Mouse (Mus musculus): ENCODE measurements at regions not wholly inside any gene's neighbourhood (a gene's known extent, or its start where the extent isn't known, plus 50 kb on each side); places are given as distances from the start of the nearest gene placed in this dataset.

DNA sequence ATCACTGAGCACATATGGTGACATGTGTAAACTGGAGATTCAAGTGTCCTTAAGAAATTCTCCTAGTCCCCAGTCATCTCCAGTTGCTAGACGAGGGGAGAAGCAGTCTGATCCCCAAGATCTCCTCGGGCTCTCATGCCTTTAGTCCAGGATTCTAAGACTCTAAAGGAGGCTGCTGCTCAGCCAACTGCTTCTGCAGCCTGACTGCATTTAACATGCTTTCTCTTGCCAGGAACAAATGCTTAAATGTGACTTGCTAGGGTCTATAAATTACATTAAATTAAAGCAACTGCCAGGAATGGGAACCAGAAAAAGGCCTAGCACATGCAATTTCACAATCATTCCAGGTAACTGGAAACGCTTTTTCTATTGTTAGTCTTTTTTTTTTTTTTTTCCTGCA is 599.8 kb upstream of the Gcfc2 start:
- intact Hi-C loops (cut with DNase I): no loop called here
- DNase-seq: no peak

GRCm38 (mm10) chr6:81363969-81364529 is 559.4 kb upstream of the Gcfc2 start:
- DNase-seq: no peak
- intact Hi-C loops (cut with DNase I): no loop called here

DNA sequence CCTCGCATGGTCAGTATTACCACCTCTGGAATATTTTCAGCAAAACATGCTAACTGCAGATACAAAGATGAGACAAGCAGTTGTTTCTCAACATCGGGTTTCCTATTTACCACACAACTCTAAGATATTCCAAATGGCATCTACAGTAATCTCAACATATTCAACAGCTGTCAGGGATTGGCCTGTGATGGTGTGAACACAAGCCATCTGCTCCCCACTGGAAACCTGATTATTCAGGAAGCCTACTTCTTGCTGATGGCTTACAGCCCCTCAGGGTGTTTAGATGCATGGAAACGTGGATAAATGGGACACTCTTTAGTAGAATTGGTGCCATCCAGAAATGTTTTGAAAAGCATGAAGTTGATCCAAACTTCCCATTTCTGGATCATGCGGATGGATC is 535.0 kb upstream of the Gcfc2 start:
- intact Hi-C loops (cut with DNase I): no loop called here
- DNase-seq: no peak

- intact Hi-C loops (cut with DNase I): no loop called here
- no peak for DNase-seq
Observed at GRCm38 (mm10) chr6:81403122-81403521, 520.3 kb upstream of the Gcfc2 start.

DNA sequence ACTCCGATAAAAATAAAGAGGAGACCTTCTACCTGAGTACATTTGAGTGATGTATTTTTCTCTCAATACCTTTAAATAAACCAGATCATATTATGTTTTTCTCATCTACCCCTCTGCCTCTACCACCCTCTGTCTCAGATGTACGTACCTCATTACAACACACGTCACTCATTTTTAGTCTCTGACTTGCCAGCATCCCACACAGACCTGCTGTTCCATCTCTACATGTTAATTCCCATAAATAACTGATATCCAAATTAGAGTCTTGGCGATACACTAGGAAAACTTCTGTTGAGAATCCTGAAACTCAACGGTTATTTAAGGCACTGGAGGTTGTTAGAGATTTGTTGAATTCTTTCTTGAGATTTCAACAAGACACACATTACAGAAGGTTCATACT is 509.9 kb upstream of the Gcfc2 start:
- no peak for DNase-seq
- intact Hi-C loops (cut with DNase I): no loop called here

DNA sequence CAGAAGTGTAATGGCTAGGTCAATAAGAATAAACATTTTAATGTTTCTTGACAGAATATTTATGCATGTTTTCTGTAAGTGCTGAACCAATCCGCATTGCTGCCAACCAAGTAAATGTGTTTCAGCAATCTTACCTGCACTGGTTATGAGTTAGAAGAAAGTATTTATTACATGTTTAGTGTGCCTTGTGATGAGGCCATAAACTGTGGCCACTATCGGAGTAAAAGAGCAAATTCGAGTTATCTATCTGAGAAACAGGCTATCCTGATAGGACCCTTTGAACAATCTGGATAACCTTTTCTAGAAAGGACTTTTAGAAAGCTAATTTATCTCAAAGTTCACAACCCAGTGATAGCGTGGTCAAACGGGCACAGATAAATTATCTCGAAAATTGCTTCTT is 488.7 kb upstream of the Gcfc2 start:
- DNase-seq: no peak
- intact Hi-C loops (cut with DNase I): no loop called here

GRCm38 (mm10) chr6:81438951-81439722 is 484.3 kb upstream of the Gcfc2 start:
- intact Hi-C loops (cut with DNase I): no loop called here
- DNase-seq: no peak

GRCm38 (mm10) chr6:81441396-81441795 is 482.1 kb upstream of the Gcfc2 start:
- intact Hi-C loops (cut with DNase I): no loop called here
- no peak for DNase-seq

- DNase-seq: no peak
- intact Hi-C loops (cut with DNase I): no loop called here
Observed at GRCm38 (mm10) chr6:81446019-81446800, 477.3 kb upstream of the Gcfc2 start.

DNA sequence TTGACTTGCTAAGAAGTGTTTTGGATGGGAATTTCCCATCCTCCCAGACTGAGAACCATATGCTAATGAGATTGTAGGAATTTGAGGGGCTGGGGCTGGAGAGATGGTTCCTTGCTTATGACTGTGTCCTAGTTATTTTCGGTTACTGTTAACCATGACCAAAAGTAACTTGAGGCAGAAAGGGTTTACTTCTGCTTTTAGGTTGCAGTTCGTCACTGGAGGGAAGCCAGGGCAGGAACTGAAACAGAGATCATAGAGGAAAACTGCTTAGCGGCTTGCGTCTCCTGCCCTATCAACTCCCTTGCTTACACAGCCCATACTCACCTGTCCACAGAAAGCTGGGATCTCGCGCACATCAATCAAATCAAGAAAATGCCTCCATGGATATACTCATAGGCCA is 475.8 kb upstream of the Gcfc2 start:
- DNase-seq: no peak
- intact Hi-C loops (cut with DNase I): no loop called here

DNA sequence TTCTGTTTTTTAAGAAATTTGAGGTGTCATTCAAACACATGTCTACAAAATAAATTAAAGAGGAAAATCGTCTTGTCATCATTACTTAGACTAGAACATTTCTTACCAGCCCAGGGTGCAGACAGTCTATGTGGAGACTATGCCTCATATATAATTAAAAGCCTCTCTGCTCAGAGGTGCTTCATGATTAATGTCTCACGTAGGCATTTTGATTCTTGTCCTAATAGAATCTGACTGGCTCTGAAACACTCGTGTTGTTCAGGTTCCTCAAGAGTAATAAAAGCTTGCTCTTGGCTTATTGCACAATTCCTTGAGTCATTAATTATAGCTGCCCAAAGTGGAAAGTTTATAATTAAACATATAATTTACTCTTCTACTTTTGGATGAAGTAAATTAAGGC is 475.1 kb upstream of the Gcfc2 start:
- DNase-seq: no peak
- intact Hi-C loops (cut with DNase I): no loop called here

DNA sequence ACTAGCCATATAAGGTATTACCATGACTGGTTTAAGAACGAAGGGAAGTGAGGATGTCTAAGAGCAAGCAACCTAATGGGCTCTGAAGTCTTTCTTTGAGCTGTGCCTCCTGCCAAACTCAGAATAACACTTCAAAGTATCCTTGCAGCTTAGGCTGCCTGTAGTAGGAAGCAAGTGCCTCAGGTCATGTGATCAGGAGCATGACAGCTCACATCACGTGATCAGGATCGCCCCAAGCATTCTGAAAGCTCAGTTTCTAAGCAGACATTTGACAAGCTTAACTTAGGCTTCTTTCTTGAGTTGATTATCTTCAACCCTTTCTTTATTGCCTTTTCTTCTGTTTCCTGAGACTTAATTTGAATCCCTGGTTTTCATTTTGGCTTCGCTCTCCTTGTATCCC is 462.4 kb upstream of the Gcfc2 start:
- DNase-seq: no peak
- intact Hi-C loops (cut with DNase I): no loop called here

DNA sequence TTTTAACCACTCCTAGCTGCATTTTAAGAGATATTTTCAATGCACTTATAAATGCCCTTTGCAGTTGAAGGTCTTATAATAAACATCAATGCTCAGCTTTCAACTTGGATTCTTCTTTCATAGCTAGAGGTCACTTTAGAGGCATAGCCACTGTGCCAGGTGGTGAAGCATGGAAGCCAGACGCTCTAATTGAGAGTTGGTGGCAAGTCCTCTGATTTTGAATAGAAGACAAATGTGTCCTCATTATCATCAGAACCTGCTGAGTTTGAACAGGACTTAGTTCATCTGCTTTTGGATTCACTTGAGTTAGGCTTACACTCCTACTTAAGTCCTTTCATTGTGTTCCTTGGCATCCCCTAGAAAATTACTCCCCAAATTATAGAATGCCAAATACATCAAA is 459.0 kb upstream of the Gcfc2 start:
- DNase-seq: no peak
- intact Hi-C loops (cut with DNase I): no loop called here

DNA sequence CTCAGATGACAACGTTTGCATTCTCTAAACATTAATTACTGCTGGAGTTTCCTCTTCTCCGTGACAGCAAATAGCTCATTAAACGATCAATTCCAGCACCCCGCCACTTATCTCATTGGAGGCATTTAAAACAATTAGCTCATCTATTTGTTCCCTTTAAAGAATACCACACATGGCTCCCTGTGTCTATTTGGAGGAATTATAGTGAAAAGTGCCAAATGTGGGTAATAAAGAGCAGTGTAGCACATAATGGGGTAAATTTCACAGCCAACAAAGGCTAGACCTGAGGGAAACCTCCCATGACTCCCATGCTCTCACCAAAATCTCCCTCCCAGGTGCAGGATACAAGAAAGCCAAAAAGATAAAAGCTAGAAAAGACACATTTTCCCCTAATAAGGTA is 456.9 kb upstream of the Gcfc2 start:
- DNase-seq: no peak
- intact Hi-C loops (cut with DNase I): no loop called here

DNA sequence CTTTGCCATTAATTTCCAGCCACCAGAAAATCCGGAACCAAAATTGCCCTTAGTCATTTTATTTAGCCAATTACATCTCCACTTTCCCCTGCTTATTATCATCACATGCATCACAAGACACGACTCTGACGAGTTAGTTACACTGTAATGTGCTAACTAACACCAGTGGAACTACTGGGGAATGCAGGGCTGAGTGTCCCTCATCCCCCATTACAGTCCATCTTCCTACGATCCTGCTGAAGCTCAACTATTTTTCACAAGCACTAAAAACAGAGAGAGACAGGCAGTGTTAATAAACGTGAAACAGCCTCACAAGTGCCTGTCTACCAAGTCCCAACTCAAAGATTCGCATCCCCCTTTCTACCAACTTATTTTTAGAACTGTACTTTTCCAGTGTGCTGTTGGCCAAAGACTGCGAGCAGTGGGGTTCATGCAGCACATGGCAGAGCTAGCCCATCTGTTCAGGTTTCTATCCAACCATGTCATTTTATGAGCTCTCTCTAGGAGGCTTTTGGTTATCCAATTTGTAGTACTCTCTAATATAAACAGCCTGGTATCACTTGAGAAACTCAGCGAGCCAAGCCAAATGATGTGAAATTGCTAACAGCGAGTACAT is 452.0 kb upstream of the Gcfc2 start:
- DNase-seq: no peak
- intact Hi-C loops (cut with DNase I): no loop called here

GRCm38 (mm10) chr6:81472506-81472905 is 451.0 kb upstream of the Gcfc2 start:
- no peak for DNase-seq
- intact Hi-C loops (cut with DNase I): no loop called here

- intact Hi-C loops (cut with DNase I): no loop called here
- DNase-seq: no peak
Observed at GRCm38 (mm10) chr6:81474786-81475185, 448.7 kb upstream of the Gcfc2 start.

- intact Hi-C loops (cut with DNase I): no loop called here
- no peak for DNase-seq
Observed at GRCm38 (mm10) chr6:81487006-81487405, 436.5 kb upstream of the Gcfc2 start.

GRCm38 (mm10) chr6:81496239-81496638 is 427.2 kb upstream of the Gcfc2 start:
- intact Hi-C loops (cut with DNase I): no loop called here
- DNase-seq: no peak

GRCm38 (mm10) chr6:81517185-81517584 is 406.3 kb upstream of the Gcfc2 start:
- intact Hi-C loops (cut with DNase I): no loop called here
- DNase-seq: no peak

GRCm38 (mm10) chr6:81562260-81562659 is 361.2 kb upstream of the Gcfc2 start:
- DNase-seq: no peak
- intact Hi-C loops (cut with DNase I): no loop called here

DNA sequence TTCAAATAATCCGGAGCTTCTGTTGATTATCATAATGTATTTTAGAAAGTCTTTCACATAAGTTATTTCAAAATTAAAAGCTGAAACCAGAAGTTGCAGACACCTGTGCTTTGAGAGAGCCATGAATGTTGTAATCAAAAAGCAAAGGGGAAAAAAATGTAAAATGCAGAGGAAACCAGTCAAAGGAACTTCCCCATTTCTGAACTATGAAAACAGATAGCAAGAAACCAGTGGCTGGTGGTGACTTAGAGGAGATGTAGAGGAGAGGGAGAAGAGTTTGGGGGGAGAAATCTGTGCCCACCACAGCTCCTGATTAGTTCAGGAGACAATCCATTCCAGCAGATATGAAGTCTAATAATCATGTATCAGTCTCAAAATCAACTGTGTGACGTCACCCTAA is 360.3 kb upstream of the Gcfc2 start:
- no peak for DNase-seq
- intact Hi-C loops (cut with DNase I): no loop called here
